In the genomic region with DNA sequence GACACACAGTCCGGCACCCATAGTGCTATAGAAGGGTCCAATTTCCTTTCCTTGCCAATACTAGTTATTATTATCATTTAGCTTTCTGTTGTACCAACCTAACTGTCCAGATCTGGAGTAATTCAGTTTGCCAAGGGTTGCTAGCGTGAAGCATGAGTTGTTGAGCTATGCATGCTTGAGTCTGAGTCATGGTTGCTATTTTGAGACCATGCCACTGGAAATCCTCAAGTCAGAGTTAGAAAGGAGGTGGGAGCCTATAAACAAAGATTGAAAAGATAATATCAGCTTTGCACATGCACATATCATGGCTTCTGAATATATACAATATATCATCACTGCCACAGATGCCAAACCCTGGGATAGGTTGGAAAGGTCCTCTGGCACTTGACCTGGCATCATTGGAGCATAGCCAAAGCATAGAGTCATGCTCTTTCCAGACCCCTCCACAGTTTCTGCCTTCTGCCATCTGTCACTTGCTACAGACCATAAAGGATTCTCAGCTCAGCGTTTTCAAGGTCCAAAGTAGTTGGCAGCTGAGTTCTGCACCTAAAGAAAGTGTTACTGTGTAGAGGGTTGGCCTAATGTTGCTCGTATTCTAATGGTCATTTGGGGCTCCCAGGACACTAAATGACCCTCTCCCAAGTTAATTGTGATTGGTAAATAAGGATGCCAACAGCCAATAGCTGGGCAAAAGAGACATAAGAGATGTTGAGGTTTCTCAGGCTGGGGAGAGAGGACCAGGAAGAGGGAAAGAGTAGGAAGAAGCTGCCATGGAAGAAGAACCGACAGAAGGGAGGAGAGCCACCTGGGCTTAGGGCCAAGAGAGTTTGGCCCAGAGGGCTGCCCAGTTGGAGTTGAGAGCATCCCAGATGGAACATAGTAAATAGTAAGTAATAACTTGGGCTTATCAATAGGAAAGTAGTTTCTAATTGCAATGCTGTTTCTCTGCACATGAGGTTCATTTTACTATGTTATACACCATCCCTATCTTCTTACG, we compare ENCODE assay signal across 9 mouse cellular contexts.
DNase-seq lines count a peak whose midpoint lies in the region; ATAC-seq and TF ChIP-seq lines count a peak whose summit lies in the region.
"Had no signal": no experiment of that assay in that cellular context is flagged by ENCODE, and none has a peak within 500 bp of the region (broad histone marks: within the 10 kb centered on the region; RNA-seq: fewer than 3 reads in every experiment).

No protein-coding gene starts in this region.

- TF ChIP-seq POLR2A in heart, adult 2 months (IDR thresholded peaks at IDR 0.05; ENCODE audit: insufficient read depth, low read depth, low read length), result no peak

- no peaks in the 10 kb centered on the region for H3K9me3 ChIP-seq in heart, embryonic 16.5 days (replicated peaks; ENCODE audit: control insufficient read depth, low read length)
- no peaks in the 10 kb centered on the region for H3K9me3 ChIP-seq in intestine, postnatal 0 days (ENCODE audit: control insufficient read depth)
- H3K9me3 ChIP-seq: forebrain, embryonic 12.5 days had no signal

- no peak for TF ChIP-seq CTCF in heart, adult 2 months (IDR thresholded peaks at IDR 0.05)
- no peak for TF ChIP-seq CTCF in intestine, postnatal 0 days (IDR thresholded peaks at IDR 0.05; ENCODE audit: low read depth)

- peaks cover 17% of the 10 kb centered on the region for H3K4me1 ChIP-seq in heart, embryonic 16.5 days (ENCODE audit: control insufficient read depth, insufficient read depth, low read length)
- H3K4me1 ChIP-seq in heart, adult 2 months (ENCODE audit: control insufficient read depth, insufficient read depth, low read length), result peaks cover 5% of the 10 kb centered on the region
- H3K4me1 ChIP-seq in intestine, postnatal 0 days (replicated peaks; ENCODE audit: control insufficient read depth, insufficient read depth, low read length), result no peaks in the 10 kb centered on the region
- H3K4me1 ChIP-seq: forebrain, embryonic 12.5 days had no signal

- DNase-seq in heart, adult 2 months, result no peak
- peak; percentile 60 for DNase-seq in 416B (ENCODE audit: low read depth)
- peak; percentile 93 for DNase-seq in brain, adult 2 months (ENCODE audit: low read depth, low spot score)
- DNase-seq in cerebellum, postnatal 25 days, result peak; percentile 82 to 85
- no peak for DNase-seq in adrenal gland, postnatal 36 days

- no peaks in the 10 kb centered on the region for H3K36me3 ChIP-seq in heart, embryonic 16.5 days (ENCODE audit: control insufficient read depth, insufficient read depth)
- H3K36me3 ChIP-seq in heart, adult 2 months (ENCODE audit: control insufficient read depth, insufficient read depth, low read length), result peaks cover 2% of the 10 kb centered on the region; the same call in 1 of the 2 replicates
- no peaks in the 10 kb centered on the region for H3K36me3 ChIP-seq in intestine, postnatal 0 days (ENCODE audit: control insufficient read depth, insufficient read depth)
- H3K36me3 ChIP-seq: forebrain, embryonic 12.5 days had no signal

- H3K79me2 ChIP-seq in heart, adult 2 months (replicated peaks; ENCODE audit: control insufficient read depth, insufficient read depth, low read length), result no peaks in the 10 kb centered on the region

- no peak overlapping the region for H3K9ac ChIP-seq in heart, embryonic 16.5 days (ENCODE audit: low read length)
- H3K9ac ChIP-seq in heart, adult 2 months (ENCODE audit: low read depth, low read length), result no peak overlapping the region
- no peak overlapping the region for H3K9ac ChIP-seq in intestine, postnatal 0 days (ENCODE audit: low read depth, low read length)
- H3K9ac ChIP-seq: forebrain, embryonic 12.5 days had no signal

- H3K4me3 ChIP-seq in heart, embryonic 16.5 days (ENCODE audit: low read length), result no peak overlapping the region
- H3K4me3 ChIP-seq in heart, adult 2 months, result no peak overlapping the region
- H3K4me3 ChIP-seq in intestine, postnatal 0 days (ENCODE audit: low read depth, low read length), result no peak overlapping the region
- H3K4me3 ChIP-seq: forebrain, embryonic 12.5 days had no signal

- TF ChIP-seq EP300 in heart, adult 2 months (IDR thresholded peaks at IDR 0.05; ENCODE audit: insufficient read depth, low read depth, low read length), result no peak

- 45% methylated on average over 6 of the region's 6 CpGs for WGBS in heart, embryonic 16.5 days
- WGBS in heart, adult 2 months, result 57% methylated on average over 6 of the region's 6 CpGs
- WGBS in intestine, postnatal 0 days, result 72% methylated on average over 6 of the region's 6 CpGs

- H3K4me2 ChIP-seq in heart, embryonic 16.5 days (ENCODE audit: low read depth, low read length), result no peak overlapping the region
- no peak overlapping the region for H3K4me2 ChIP-seq in intestine, postnatal 0 days (replicated peaks; ENCODE audit: low read depth)
- H3K4me2 ChIP-seq: forebrain, embryonic 12.5 days had no signal

- intact Hi-C loops in heart, adult 2 months (cut with DNase I), result no loop called here

- peak; percentile 70 for ATAC-seq in heart, embryonic 16.5 days (replicated peaks; ENCODE audit: extremely low read depth, insufficient read depth, low FRiP score)
- ATAC-seq in intestine, postnatal 0 days, result no peak
- ATAC-seq: inflammation-experienced regulatory T-cells, adult 6 months had no signal

- peak overlapping the region; percentile 77 for H3K27ac ChIP-seq in heart, embryonic 16.5 days (ENCODE audit: low read length)
- H3K27ac ChIP-seq in heart, adult 2 months, result no peak overlapping the region
- no peak overlapping the region for H3K27ac ChIP-seq in intestine, postnatal 0 days (ENCODE audit: low read depth, low read length)
- H3K27ac ChIP-seq: forebrain, embryonic 12.5 days had no signal

- no peaks in the 10 kb centered on the region for H3K27me3 ChIP-seq in heart, embryonic 16.5 days (ENCODE audit: control insufficient read depth, insufficient read depth, low read length)
- H3K27me3 ChIP-seq in heart, adult 2 months (ENCODE audit: control insufficient read depth, insufficient read depth, low read length), result no peaks in the 10 kb centered on the region
- H3K27me3 ChIP-seq in intestine, postnatal 0 days (replicated peaks; ENCODE audit: control insufficient read depth, insufficient read depth, low read length), result no peaks in the 10 kb centered on the region
- H3K27me3 ChIP-seq: forebrain, embryonic 12.5 days had no signal

Comparison
In these comparisons a context has a peak if more than half of its experiments do, and no peak if none do; other contexts are left out.
1. DNase-seq: peak in 416B (single experiment), brain, adult 2 months (single experiment) and cerebellum, postnatal 25 days (2 of 2); none in heart, adult 2 months (0 of 2) and adrenal gland, postnatal 36 days (0 of 2).